Mouse (Mus musculus): ENCODE results near the gene Rtel1.
A peak's percentile ranks its signal among the peaks of the same experiment; 100 is the strongest.

Gene Rtel1

GRCm38 (mm10) chr2:181391541-181391940 is 72.0 kb downstream of the Rtel1 start:
- DNase-seq: no peak

DNA sequence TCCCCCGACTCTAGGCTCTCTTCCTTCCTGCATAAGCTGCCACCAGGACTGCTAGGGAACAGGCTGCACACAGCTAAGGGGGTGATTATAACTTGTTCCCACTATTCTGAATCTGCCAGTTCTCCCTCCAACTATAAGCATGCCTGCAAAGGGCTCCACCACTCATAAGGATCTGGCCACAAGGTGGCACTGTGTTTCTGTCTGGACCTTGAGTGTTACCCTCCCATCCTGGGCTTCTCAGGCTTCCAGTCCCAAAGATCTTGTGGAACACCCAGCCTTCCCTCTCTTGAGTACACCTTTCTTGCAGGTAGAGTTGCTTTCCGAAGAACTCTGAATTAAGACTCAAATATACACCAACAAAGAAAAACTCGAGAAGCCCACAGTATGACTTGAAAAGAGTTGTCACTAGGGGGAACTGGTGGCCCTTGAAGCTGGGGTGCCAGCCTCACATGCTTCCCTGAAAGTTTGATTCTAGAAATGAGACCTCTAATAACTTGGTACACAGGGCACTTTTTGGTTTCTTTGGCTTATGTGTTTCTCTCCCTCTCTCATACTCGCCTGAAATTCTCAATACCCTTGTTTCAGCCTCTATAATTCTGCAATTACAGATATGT is 73.2 kb downstream of the Rtel1 start:
- DNase-seq: peak; percentile 82

- DNase-seq: no peak
These were observed 74.5 kb downstream of the Rtel1 start for GRCm38 (mm10) chr2:181394086-181394485.

- DNase-seq: no peak
These were observed 77.7 kb downstream of the Rtel1 start for GRCm38 (mm10) chr2:181397207-181397761.

- no peak for DNase-seq
These were observed 82.0 kb downstream of the Rtel1 start for GRCm38 (mm10) chr2:181401497-181401896.

DNA sequence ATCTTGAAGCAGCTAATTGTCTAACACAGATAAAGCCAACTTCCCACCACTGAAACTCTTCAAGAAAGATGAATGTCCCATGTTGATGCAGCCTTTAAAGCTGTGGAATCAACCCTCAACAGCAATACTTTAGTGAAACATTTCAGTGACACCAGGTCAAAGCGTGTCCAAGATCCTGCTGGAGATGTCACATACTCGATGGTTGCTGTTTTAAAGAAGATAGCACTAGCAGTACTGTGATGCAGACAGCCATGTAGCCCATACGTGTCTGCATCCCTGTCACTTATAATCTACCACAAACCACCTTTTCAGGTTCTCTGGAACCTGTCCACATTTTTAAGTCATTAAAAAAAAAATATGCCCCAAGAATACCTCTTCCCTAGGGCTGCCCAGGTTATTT is 84.2 kb downstream of the Rtel1 start:
- no peak for DNase-seq
